ENCODE assay signal across 15 mouse cellular contexts in genomic region chr4:155063895-155064294, GRCm38 (mm10). TPM values are rescaled to one million over a fixed set of nuclear protein-coding genes. Genes with fewer than 3 reads are reported as not detected.
DNase-seq lines count a peak whose midpoint lies in the region; ATAC-seq and TF ChIP-seq lines count a peak whose summit lies in the region.
"Had no signal": no experiment of that assay in that cellular context is flagged by ENCODE, and none has a peak within 500 bp of the region (broad histone marks: within the 10 kb centered on the region; RNA-seq: fewer than 3 reads in every experiment).

No protein-coding gene starts in this region.

- DNase-seq in forebrain, embryonic 10.5 days (ENCODE audit: extremely low spot score, low spot score) = no peak
- no peak for DNase-seq in thymus, adult 2 months
- no peak for DNase-seq in thymus, postnatal 4 days
- peak; percentile 78 for DNase-seq in lung, embryonic 14.5 days
- DNase-seq in embryo, embryonic 10.5 days (ENCODE audit: low spot score) = no peak
- DNase-seq in frontal cortex, adult 2 months (ENCODE audit: extremely low spot score in 1 of 2, low spot score in 1 of 2) = no peak
- DNase-seq in embryo, embryonic 10 days (ENCODE audit: low spot score) = no peak
- DNase-seq: adrenal gland, adult 8-10 months; cerebellum, adult 18-20 months; gastrocnemius, postnatal 36 days; right cerebral cortex, postnatal 4 days had no signal

- no peak for ATAC-seq in forebrain, embryonic 16.5 days
- ATAC-seq in lung, embryonic 14.5 days (ENCODE audit: insufficient read depth) = peak; percentile 57
- ATAC-seq: hindbrain, embryonic 16.5 days had no signal

- no peak overlapping the region for H3K4me3 ChIP-seq in forebrain, embryonic 10.5 days
- H3K4me3 ChIP-seq in forebrain, embryonic 16.5 days (replicated peaks; ENCODE audit: low read length) = no peak overlapping the region
- H3K4me3 ChIP-seq in thymus, adult 2 months (ENCODE audit: control insufficient read depth, insufficient read depth, low read length) = no peak overlapping the region
- H3K4me3 ChIP-seq in lung, embryonic 14.5 days (ENCODE audit: low read depth, low read length) = peak overlapping the region; percentile 15
- H3K4me3 ChIP-seq: neural tube, embryonic 12.5 days had no signal

- WGBS in forebrain, embryonic 10.5 days = 41% methylated on average over 3 of the region's 3 CpGs
- 39% methylated on average over 3 of the region's 3 CpGs for WGBS in forebrain, embryonic 16.5 days
- 80% methylated on average over 3 of the region's 3 CpGs for WGBS in thymus, adult 2 months
- WGBS in lung, embryonic 14.5 days = 23% methylated on average over 3 of the region's 3 CpGs

- H3K4me1 ChIP-seq in forebrain, embryonic 10.5 days = peaks cover 60% of the 10 kb centered on the region
- peaks cover 19% of the 10 kb centered on the region for H3K4me1 ChIP-seq in forebrain, embryonic 16.5 days (replicated peaks; ENCODE audit: control insufficient read depth, insufficient read depth, low read length)
- peaks cover 14% of the 10 kb centered on the region for H3K4me1 ChIP-seq in thymus, adult 2 months (replicated peaks; ENCODE audit: control insufficient read depth, insufficient read depth, low read length)
- peaks cover 3% of the 10 kb centered on the region for H3K4me1 ChIP-seq in lung, embryonic 14.5 days (ENCODE audit: insufficient read depth)

- H3K27me3 ChIP-seq in forebrain, embryonic 10.5 days (ENCODE audit: poor library complexity, severe bottlenecking) = 0 out of 2 replicates have a peak, but pooled peaks cover 3% of the 10 kb centered on the region
- H3K27me3 ChIP-seq in forebrain, embryonic 16.5 days (replicated peaks; ENCODE audit: control insufficient read depth, insufficient read depth, low read length) = no peaks in the 10 kb centered on the region
- H3K27me3 ChIP-seq in thymus, adult 2 months (ENCODE audit: control insufficient read depth, insufficient read depth, low read length) = no peaks in the 10 kb centered on the region
- no peaks in the 10 kb centered on the region for H3K27me3 ChIP-seq in lung, embryonic 14.5 days (ENCODE audit: insufficient read depth, low read length)
- H3K27me3 ChIP-seq: neural tube, embryonic 12.5 days had no signal

- no peaks in the 10 kb centered on the region for H3K9me3 ChIP-seq in forebrain, embryonic 10.5 days
- no peaks in the 10 kb centered on the region for H3K9me3 ChIP-seq in forebrain, embryonic 16.5 days (ENCODE audit: control insufficient read depth, low read length)
- no peaks in the 10 kb centered on the region for H3K9me3 ChIP-seq in lung, embryonic 14.5 days (ENCODE audit: low read depth, low read length)
- H3K9me3 ChIP-seq: neural tube, embryonic 12.5 days had no signal

- no peak overlapping the region for H3K4me2 ChIP-seq in forebrain, embryonic 16.5 days (ENCODE audit: low read length)
- H3K4me2 ChIP-seq in lung, embryonic 14.5 days = peak overlapping the region; percentile 53
- H3K4me2 ChIP-seq: midbrain, embryonic 11.5 days; neural tube, embryonic 12.5 days had no signal

- H3K9ac ChIP-seq in forebrain, embryonic 16.5 days (replicated peaks; ENCODE audit: low read depth, low read length) = no peak overlapping the region
- peak overlapping the region; percentile 35; the same call in 1 of the 2 replicates for H3K9ac ChIP-seq in lung, embryonic 14.5 days
- H3K9ac ChIP-seq: neural tube, embryonic 12.5 days had no signal

- TF ChIP-seq CTCF in thymus, adult 2 months (IDR thresholded peaks at IDR 0.05; ENCODE audit: borderline replicate concordance, control insufficient read depth, extremely low read depth, insufficient read depth, low read length, poor library complexity) = 0 out of 2 replicates have a peak, but pooled peaks have one; percentile 14
- no peak for TF ChIP-seq CTCF in lung, embryonic 14.5 days (IDR thresholded peaks at IDR 0.05; ENCODE audit: low read depth)

- H3K36me3 ChIP-seq in forebrain, embryonic 10.5 days (replicated peaks) = peaks cover 13% of the 10 kb centered on the region
- H3K36me3 ChIP-seq in forebrain, embryonic 16.5 days (ENCODE audit: control insufficient read depth, insufficient read depth) = no peaks in the 10 kb centered on the region
- no peaks in the 10 kb centered on the region for H3K36me3 ChIP-seq in thymus, adult 2 months (ENCODE audit: control insufficient read depth, insufficient read depth, low read length)
- H3K36me3 ChIP-seq in lung, embryonic 14.5 days (ENCODE audit: insufficient read depth) = peaks cover 7% of the 10 kb centered on the region

- H3K27ac ChIP-seq in forebrain, embryonic 10.5 days = peak overlapping the region; percentile 51
- no peak overlapping the region for H3K27ac ChIP-seq in forebrain, embryonic 16.5 days (ENCODE audit: low read length)
- H3K27ac ChIP-seq in thymus, adult 2 months (ENCODE audit: control insufficient read depth, insufficient read depth, low read length) = no peak overlapping the region
- H3K27ac ChIP-seq in lung, embryonic 14.5 days (ENCODE audit: low read depth) = peak overlapping the region; percentile 93
- H3K27ac ChIP-seq: neural tube, embryonic 12.5 days had no signal

- TF ChIP-seq POLR2A in thymus, adult 2 months (IDR thresholded peaks at IDR 0.05; ENCODE audit: control insufficient read depth, extremely low read depth, insufficient read depth, low read length, poor library complexity) = no peak

RNA-seq across cellular contexts. Expression of gene Pex10, which starts 2.9 kb away (rescaled TPM):
- polyA plus RNA-seq in forebrain, embryonic 10.5 days (2016; fragmentation: Nextera tagmentation; extraction: Ambion mirVana) = 22.2 TPM in 2 replicates
- 19.5 and 22.1 TPM in 2 replicates for polyA plus RNA-seq in forebrain, embryonic 16.5 days (2015; fragmentation: Nextera tagmentation; extraction: Ambion mirVana)
- polyA plus RNA-seq in thymus, adult 2 months (2012; rRNA removed) = 32.8 and 38.0 TPM in 2 replicates
- polyA plus RNA-seq in lung, embryonic 14.5 days (2014; fragmentation: Nextera tagmentation; extraction: Ambion mirVana) = 7.0 and 9.4 TPM in 2 replicates
- polyA plus RNA-seq in frontal cortex, adult 2 months (2012; rRNA removed) = 16.7 and 21.1 TPM in 2 replicates

RNA-seq across cellular contexts. Expression of gene Plch2, which starts 7.3 kb away (rescaled TPM):
- polyA plus RNA-seq in forebrain, embryonic 10.5 days (2016; fragmentation: Nextera tagmentation; extraction: Ambion mirVana) = 0.43 and 0.64 TPM in 2 replicates
- polyA plus RNA-seq in forebrain, embryonic 16.5 days (2015; fragmentation: Nextera tagmentation; extraction: Ambion mirVana) = 11.3 and 14.1 TPM in 2 replicates
- polyA plus RNA-seq in thymus, adult 2 months (2012; rRNA removed) = 7.6 and 10.0 TPM in 2 replicates
- polyA plus RNA-seq in lung, embryonic 14.5 days (2014; fragmentation: Nextera tagmentation; extraction: Ambion mirVana) = 5.2 and 6.7 TPM in 2 replicates
- polyA plus RNA-seq in frontal cortex, adult 2 months (2012; rRNA removed) = 89.8 and 98.3 TPM in 2 replicates

RNA-seq across cellular contexts. Expression of gene Rer1, which starts 22.3 kb away (rescaled TPM):
- 133 and 137 TPM in 2 replicates for polyA plus RNA-seq in forebrain, embryonic 10.5 days (2016; fragmentation: Nextera tagmentation; extraction: Ambion mirVana)
- 125 and 133 TPM in 2 replicates for polyA plus RNA-seq in forebrain, embryonic 16.5 days (2015; fragmentation: Nextera tagmentation; extraction: Ambion mirVana)
- 107 and 111 TPM in 2 replicates for polyA plus RNA-seq in thymus, adult 2 months (2012; rRNA removed)
- polyA plus RNA-seq in lung, embryonic 14.5 days (2014; fragmentation: Nextera tagmentation; extraction: Ambion mirVana) = 160 and 177 TPM in 2 replicates
- 83.4 and 84.4 TPM in 2 replicates for polyA plus RNA-seq in frontal cortex, adult 2 months (2012; rRNA removed)

RNA-seq across cellular contexts. Expression of gene Morn1, which starts 22.5 kb away (rescaled TPM):
- polyA plus RNA-seq in forebrain, embryonic 10.5 days (2016; fragmentation: Nextera tagmentation; extraction: Ambion mirVana) = 4.5 and 6.8 TPM in 2 replicates
- polyA plus RNA-seq in forebrain, embryonic 16.5 days (2015; fragmentation: Nextera tagmentation; extraction: Ambion mirVana) = 6.0 and 10.7 TPM in 2 replicates
- 3.8 and 5.0 TPM in 2 replicates for polyA plus RNA-seq in thymus, adult 2 months (2012; rRNA removed)
- polyA plus RNA-seq in lung, embryonic 14.5 days (2014; fragmentation: Nextera tagmentation; extraction: Ambion mirVana) = 5.2 TPM in 2 replicates
- 18.6 and 22.0 TPM in 2 replicates for polyA plus RNA-seq in frontal cortex, adult 2 months (2012; rRNA removed)

Comparison
In these comparisons a context has a peak if more than half of its experiments do, and no peak if none do; other contexts are left out.
1. H3K27ac ChIP-seq: peak in forebrain, embryonic 10.5 days (single experiment) and lung, embryonic 14.5 days (single experiment); none in forebrain, embryonic 16.5 days (single experiment) and thymus, adult 2 months (single experiment).